Mouse (Mus musculus) stomach, embryonic 14.5 days (tissue): Measurements from ENCODE around the gene Vps25. TPM values are rescaled to one million over a fixed set of nuclear protein-coding genes. Genes with fewer than 3 reads are reported as not detected.

Experiments
- polyA plus RNA-seq: library from polyadenylated mRNA; unstranded; fragments of >200 nt; fragmentation: Nextera tagmentation; extraction: Ambion mirVana; gene quantifications from 2 replicates; pipeline ENCODE4 v1.2.1, GENCODE M21; 2014

The Vps25 gene
- polyA plus RNA-seq, 1 experiment from 2014 or later = 154 TPM

Other genes starting within 250 kb of the Vps25 start
- gene Atp6v0a1, start 244.3 kb upstream of the Vps25 start, polyA plus RNA-seq = 38.4 and 42.0 TPM in 2 replicates
- 11.2 and 14.2 TPM in 2 replicates for gene Naglu, start 183.7 kb upstream of the Vps25 start, polyA plus RNA-seq
- not detected in 2 replicates for gene Hsd17b1, start 175.3 kb upstream of the Vps25 start, polyA plus RNA-seq
- 37.9 and 41.3 TPM in 2 replicates for gene Coasy, start 171.1 kb upstream of the Vps25 start, polyA plus RNA-seq
- 36.7 and 46.0 TPM in 2 replicates for gene Mlx, start 166.4 kb upstream of the Vps25 start, polyA plus RNA-seq
- gene Psmc3ip, start 158.3 kb upstream of the Vps25 start, polyA plus RNA-seq = 29.7 and 36.4 TPM in 2 replicates
- gene Retreg3, start 133.8 kb upstream of the Vps25 start, polyA plus RNA-seq = 8.0 and 9.1 TPM in 2 replicates
- gene Tubg1, start 133.8 kb upstream of the Vps25 start, polyA plus RNA-seq = 70.5 and 70.9 TPM in 2 replicates
- gene Tubg2, start 97.8 kb upstream of the Vps25 start, polyA plus RNA-seq = 3.6 and 4.5 TPM in 2 replicates
- gene Cntnap1, start 83.2 kb upstream of the Vps25 start, polyA plus RNA-seq = 2.1 and 2.2 TPM in 2 replicates
- 25.6 and 26.0 TPM in 2 replicates for gene Plekhh3, start 82.4 kb upstream of the Vps25 start, polyA plus RNA-seq
- gene Ccr10, start 78.3 kb upstream of the Vps25 start, polyA plus RNA-seq = 0.14 and 0.33 TPM in 2 replicates
- gene Ezh1, start 27.2 kb upstream of the Vps25 start, polyA plus RNA-seq = 17.7 and 19.1 TPM in 2 replicates
- gene Ramp2, start 7.7 kb upstream of the Vps25 start, polyA plus RNA-seq = 123 and 128 TPM in 2 replicates
- 21.9 and 26.8 TPM in 2 replicates for gene Wnk4, start 6.9 kb downstream of the Vps25 start, polyA plus RNA-seq
- gene Cntd1, start 25.3 kb downstream of the Vps25 start, polyA plus RNA-seq = 0.87 and 1.6 TPM in 2 replicates
- gene Coa3, start 25.4 kb downstream of the Vps25 start, polyA plus RNA-seq = 207 and 215 TPM in 2 replicates
- gene Becn1, start 48.6 kb downstream of the Vps25 start, polyA plus RNA-seq = 140 and 144 TPM in 2 replicates
- 84.6 and 96.2 TPM in 2 replicates for gene Psme3, start 62.5 kb downstream of the Vps25 start, polyA plus RNA-seq
- gene Aoc2, start 71.4 kb downstream of the Vps25 start, polyA plus RNA-seq = 1.3 and 1.8 TPM in 2 replicates
- 3.2 TPM in 2 replicates for gene Aoc3, start 76.9 kb downstream of the Vps25 start, polyA plus RNA-seq
- not detected in 2 replicates for gene G6pc, start 113.9 kb downstream of the Vps25 start, polyA plus RNA-seq
- gene Aarsd1, start 163.9 kb downstream of the Vps25 start, polyA plus RNA-seq = 69.6 and 74.0 TPM in 2 replicates
- gene Gm27029, start 171.1 kb downstream of the Vps25 start, polyA plus RNA-seq = 8.5 and 9.8 TPM in 2 replicates
- gene Rundc1, start 171.4 kb downstream of the Vps25 start, polyA plus RNA-seq = 12.0 and 13.5 TPM in 2 replicates
- 18.0 and 24.1 TPM in 2 replicates for gene Ptges3l, start 171.6 kb downstream of the Vps25 start, polyA plus RNA-seq
- gene Rpl27, start 188.6 kb downstream of the Vps25 start, polyA plus RNA-seq = 373 and 398 TPM in 2 replicates
- 22.4 and 23.0 TPM in 2 replicates for gene Ifi35, start 194.7 kb downstream of the Vps25 start, polyA plus RNA-seq
- 11.6 and 14.2 TPM in 2 replicates for gene Rnd2, start 211.3 kb downstream of the Vps25 start, polyA plus RNA-seq
- 47.6 and 52.7 TPM in 2 replicates for gene Vat1, start 212.5 kb downstream of the Vps25 start, polyA plus RNA-seq